ENCODE assay signal across 32 mouse cellular contexts in the genomic region with DNA sequence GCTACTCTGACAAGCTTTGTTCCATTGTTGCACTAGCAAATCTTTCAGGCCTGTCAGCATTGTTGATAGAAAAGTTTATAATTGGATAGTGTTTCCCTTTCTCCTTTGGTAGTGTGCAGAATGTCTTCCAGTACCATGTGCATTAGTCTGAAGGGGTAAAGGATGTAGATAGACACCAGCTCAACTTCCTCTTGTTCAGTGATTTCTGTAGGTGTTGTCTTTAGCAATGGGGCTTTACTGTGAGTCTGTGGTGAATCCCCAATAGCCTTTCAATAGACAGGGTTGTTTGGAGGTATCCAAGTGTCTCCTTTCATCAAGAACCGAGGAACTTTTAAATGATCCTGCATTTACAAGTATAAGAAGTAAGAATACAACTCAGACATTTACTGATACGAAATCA.
"Had no signal": no experiment of that assay in that cellular context is flagged by ENCODE, and none has a peak within 500 bp of the region (broad histone marks: within the 10 kb centered on the region; RNA-seq: fewer than 3 reads in every experiment).

No protein-coding gene starts in this region.

- H3K4me3 ChIP-seq: heart, embryonic 10.5 days; heart, embryonic 12.5 days; heart, embryonic 13.5 days; heart, embryonic 15.5 days; hindbrain, embryonic 10.5 days; hindbrain, embryonic 12.5 days; hindbrain, embryonic 13.5 days; hindbrain, embryonic 15.5 days; intestine, embryonic 15.5 days; kidney, embryonic 15.5 days; layer of hippocampus, adult 2 months; left cerebral cortex, adult 2 months had no signal

- DNase-seq: heart, postnatal 10 days; heart, postnatal 14 days; heart, postnatal 36 days; heart, postnatal 4 days; kidney, adult 11 months; kidney, adult 18-20 months; kidney, adult 2 months; kidney, adult 8-10 months; kidney, adult 9 months; kidney, postnatal 10 days; kidney, postnatal 14 days; kidney, postnatal 25 days; kidney, postnatal 36 days; kidney, postnatal 4 days; layer of hippocampus, adult 9-11 months; layer of hippocampus, postnatal 36 days had no signal

- H3K27me3 ChIP-seq: heart, embryonic 12.5 days; heart, embryonic 13.5 days; heart, embryonic 15.5 days; hindbrain, embryonic 12.5 days; hindbrain, embryonic 13.5 days; hindbrain, embryonic 15.5 days; intestine, embryonic 15.5 days; kidney, embryonic 15.5 days had no signal

- H3K27ac ChIP-seq: heart, embryonic 10.5 days; heart, embryonic 13.5 days; heart, embryonic 15.5 days; hindbrain, embryonic 10.5 days; hindbrain, embryonic 12.5 days; hindbrain, embryonic 13.5 days; hindbrain, embryonic 14.5 days; hindbrain, embryonic 15.5 days; hindbrain, postnatal 0 days; intestine, embryonic 15.5 days; kidney, embryonic 15.5 days; kidney, postnatal 0 days; layer of hippocampus, adult 2 months; left cerebral cortex, adult 2 months had no signal

- H3K4me2 ChIP-seq: heart, embryonic 11.5 days; heart, embryonic 12.5 days; heart, embryonic 13.5 days; heart, embryonic 15.5 days; hindbrain, embryonic 12.5 days; hindbrain, embryonic 13.5 days; hindbrain, embryonic 14.5 days; hindbrain, embryonic 15.5 days; intestine, embryonic 15.5 days; kidney, embryonic 15.5 days had no signal

- H3K4me1 ChIP-seq: heart, embryonic 10.5 days; heart, embryonic 12.5 days; heart, embryonic 13.5 days; heart, embryonic 15.5 days; hindbrain, embryonic 10.5 days; hindbrain, embryonic 12.5 days; hindbrain, embryonic 13.5 days; hindbrain, embryonic 15.5 days; intestine, embryonic 15.5 days; kidney, embryonic 15.5 days had no signal

- H3K36me3 ChIP-seq: heart, embryonic 10.5 days; heart, embryonic 12.5 days; heart, embryonic 13.5 days; heart, embryonic 15.5 days; hindbrain, embryonic 10.5 days; hindbrain, embryonic 12.5 days; hindbrain, embryonic 13.5 days; hindbrain, embryonic 15.5 days; intestine, embryonic 15.5 days; kidney, embryonic 15.5 days had no signal

- H3K9me3 ChIP-seq: heart, embryonic 10.5 days; heart, embryonic 12.5 days; heart, embryonic 13.5 days; heart, embryonic 15.5 days; hindbrain, embryonic 10.5 days; hindbrain, embryonic 12.5 days; hindbrain, embryonic 13.5 days; hindbrain, embryonic 15.5 days; intestine, embryonic 15.5 days; kidney, embryonic 15.5 days had no signal

- H3K9ac ChIP-seq: heart, embryonic 12.5 days; heart, embryonic 13.5 days; heart, embryonic 15.5 days; hindbrain, embryonic 12.5 days; hindbrain, embryonic 13.5 days; hindbrain, embryonic 14.5 days; hindbrain, embryonic 15.5 days; intestine, embryonic 15.5 days; kidney, embryonic 15.5 days had no signal
